Mouse (Mus musculus) lung, adult 2 months (tissue): Measurements from ENCODE around the gene Tatdn2.

Experiments used
- CTCF ChIP-seq: fragments of 200-500 bp; IDR thresholded peaks from 2 replicates; pipeline ENCODE4 v1.5.1; 2011; ENCODE audit warnings: mild to moderate bottlenecking, low read length, control low read depth; ENCODE audit not compliant: insufficient read depth
- POLR2A ChIP-seq: fragments of 200-500 bp; IDR thresholded peaks from 2 replicates; pipeline ENCODE4 v1.6.1; 2011; ENCODE audit warnings: low read depth, mild to moderate bottlenecking, control low read depth, low read length, borderline replicate concordance; ENCODE audit errors: extremely low read depth

GRCm38 (mm10) chr6:113675234-113675633 lies 21.6 kb upstream of the Tatdn2 start:
- TF ChIP-seq POLR2A: no peak
- no peak for TF ChIP-seq CTCF
